Mouse (Mus musculus) neural tube, embryonic 15.5 days (tissue): ENCODE data around the gene Tbc1d22a. TPM values are rescaled to one million over a fixed set of nuclear protein-coding genes. Genes with fewer than 3 reads are reported as not detected.

Experiments used
- ATAC-seq: fragments of 200-750 bp; cut with Nextera tagmentation; 2 replicates; pipeline ENCODE4 v1.8.0; 2017; ENCODE audit warnings: mild to moderate bottlenecking, moderate TSS enrichment, moderate library complexity; ENCODE audit not compliant: low FRiP score
- H3K27ac ChIP-seq: fragments of 300-500 bp; sonication (generic); replicated peaks from 2 replicates; pipeline ENCODE4 v1.5.1; 2015; ENCODE audit warnings: mild to moderate bottlenecking, inconsistent platforms
- H3K27me3 ChIP-seq: fragments of 300-500 bp; sonication (generic); replicated peaks from 2 replicates; pipeline ENCODE4 v1.6.1; 2015; ENCODE audit warnings: inconsistent platforms
- H3K36me3 ChIP-seq: fragments of 300-500 bp; sonication (generic); 2 replicates; pipeline ENCODE4 v1.6.1; 2015; ENCODE audit warnings: inconsistent platforms
- H3K4me1 ChIP-seq: fragments of 300-500 bp; sonication (generic); 2 replicates; pipeline ENCODE4 v1.6.1; 2015; ENCODE audit warnings: inconsistent platforms
- H3K4me2 ChIP-seq: fragments of 300-500 bp; sonication (generic); 2 replicates; pipeline ENCODE4 v1.6.1; 2015; ENCODE audit warnings: inconsistent platforms, mild to moderate bottlenecking, moderate library complexity
- H3K4me3 ChIP-seq: fragments of 300-500 bp; sonication (generic); replicated peaks from 2 replicates; pipeline ENCODE4 v1.5.1; 2015; ENCODE audit warnings: mild to moderate bottlenecking, inconsistent platforms
- H3K9ac ChIP-seq: fragments of 300-500 bp; sonication (generic); replicated peaks from 2 replicates; pipeline ENCODE4 v1.6.1; 2015; ENCODE audit warnings: mild to moderate bottlenecking, inconsistent platforms
- H3K9me3 ChIP-seq: fragments of 300-500 bp; sonication (generic); replicated peaks from 2 replicates; pipeline ENCODE4 v1.6.1; 2016; ENCODE audit warnings: inconsistent platforms
- WGBS: fragments of 180-500 bp; shearing (Covaris S2); methylation state at CpG from one replicate; pipeline ENCODE4 v1.1.7; 2015; ENCODE audit warnings: mixed read lengths; 5-methylcytosine and 5-hydroxymethylcytosine counted together
- polyA plus RNA-seq: library from polyadenylated mRNA; unstranded; fragments of >200 nt; fragmentation: Nextera tagmentation; extraction: Ambion mirVana; gene quantifications from 2 replicates; pipeline ENCODE4 v1.2.1, GENCODE M21; 2015

Gene Tbc1d22a
- polyA plus RNA-seq, 1 experiment from 2014 or later: 11.0 TPM

- ATAC-seq: no peak
- Histone ChIP-seq H3K27ac (no peak overlapping the region), H3K4me3 (no peak overlapping the region), H3K27me3 (no peaks in the 10 kb centered on the region), H3K9me3 (no peaks in the 10 kb centered on the region), H3K4me2 (no peak overlapping the region), H3K4me1 (peaks cover 42% of the 10 kb centered on the region), H3K9ac (no peak overlapping the region), H3K36me3 (no peaks in the 10 kb centered on the region)
- WGBS: 74% methylated on average over 8 of the region's 8 CpGs
Observed at GRCm38 (mm10) chr15:86331501-86332245, 117.4 kb downstream of the Tbc1d22a start.

GRCm38 (mm10) chr15:86333176-86333575 lies 118.9 kb downstream of the Tbc1d22a start:
- Histone ChIP-seq H3K36me3 (no peaks in the 10 kb centered on the region), H3K27ac (no peak overlapping the region), H3K27me3 (no peaks in the 10 kb centered on the region), H3K4me2 (no peak overlapping the region), H3K9me3 (no peaks in the 10 kb centered on the region), H3K9ac (no peak overlapping the region), H3K4me3 (no peak overlapping the region), H3K4me1 (peaks cover 42% of the 10 kb centered on the region)
- no peak for ATAC-seq
- 95% methylated on average over 4 of the region's 4 CpGs for WGBS

GRCm38 (mm10) chr15:86333606-86334005 lies 119.3 kb downstream of the Tbc1d22a start:
- WGBS: 84% methylated on average over 2 of the region's 2 CpGs
- Histone ChIP-seq H3K9me3 (no peaks in the 10 kb centered on the region), H3K27ac (no peak overlapping the region), H3K4me3 (no peak overlapping the region), H3K27me3 (no peaks in the 10 kb centered on the region), H3K36me3 (no peaks in the 10 kb centered on the region), H3K4me2 (no peak overlapping the region), H3K4me1 (peaks cover 39% of the 10 kb centered on the region), H3K9ac (no peak overlapping the region)
- ATAC-seq: no peak

DNA sequence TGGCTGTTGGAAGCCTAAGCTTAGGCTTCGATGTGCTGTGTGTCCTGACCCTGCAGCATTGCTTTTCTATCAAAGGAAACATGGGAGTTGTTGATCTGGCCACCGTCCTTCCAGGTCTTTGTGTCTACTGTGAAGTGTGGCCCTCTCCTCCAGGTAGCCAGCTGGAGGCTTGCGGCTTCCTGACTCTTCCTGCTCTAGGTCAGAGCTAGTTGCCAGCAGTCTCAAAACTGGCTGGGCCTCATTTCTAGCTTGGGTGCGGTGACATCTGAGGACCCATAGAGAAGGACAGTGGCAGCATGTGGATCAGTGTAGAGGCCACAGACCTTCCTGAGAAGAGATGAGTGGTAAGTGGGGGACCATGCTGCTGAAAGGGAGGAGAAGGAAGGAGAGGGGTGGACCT lies 120.0 kb downstream of the Tbc1d22a start:
- H3K27ac ChIP-seq: no peak overlapping the region

DNA sequence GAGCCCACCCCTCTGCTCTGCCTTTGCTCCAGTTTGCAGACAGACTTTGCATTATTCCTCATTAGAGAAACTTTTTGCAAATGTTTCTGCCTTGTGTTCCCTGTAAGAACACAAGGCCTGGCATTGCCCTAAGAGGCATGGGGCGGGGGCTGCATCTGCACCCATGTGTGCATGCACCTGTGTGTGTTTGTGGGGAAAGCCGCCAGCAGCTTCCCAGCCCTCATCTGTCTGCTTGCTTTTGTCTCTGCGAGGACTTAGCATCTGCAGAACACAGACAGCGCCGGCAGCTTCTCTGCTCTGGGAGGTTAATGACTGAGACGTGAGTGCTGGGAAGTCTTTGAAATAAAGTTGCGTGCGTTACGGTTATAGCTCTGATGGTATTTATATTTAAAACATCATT lies 120.5 kb downstream of the Tbc1d22a start:
- no peaks in the 10 kb centered on the region for H3K9me3 ChIP-seq
- WGBS: 57% methylated on average over 9 of the region's 9 CpGs
- H3K27ac ChIP-seq: no peak overlapping the region
- H3K9ac ChIP-seq: no peak overlapping the region
- no peaks in the 10 kb centered on the region for H3K36me3 ChIP-seq
- H3K4me2 ChIP-seq: no peak overlapping the region
- H3K4me3 ChIP-seq: no peak overlapping the region
- ATAC-seq: no peak
- peaks cover 44% of the 10 kb centered on the region for H3K4me1 ChIP-seq
- H3K27me3 ChIP-seq: no peaks in the 10 kb centered on the region

More for the DNA sequence above, 120.0 kb downstream of the Tbc1d22a start:
- no peak for ATAC-seq
- Histone ChIP-seq H3K9ac (no peak overlapping the region), H3K4me2 (no peak overlapping the region), H3K9me3 (no peaks in the 10 kb centered on the region), H3K4me1 (peaks cover 42% of the 10 kb centered on the region), H3K27me3 (no peaks in the 10 kb centered on the region), H3K36me3 (no peaks in the 10 kb centered on the region), H3K4me3 (no peak overlapping the region)
- WGBS: 95% methylated on average over 4 of the region's 4 CpGs

DNA sequence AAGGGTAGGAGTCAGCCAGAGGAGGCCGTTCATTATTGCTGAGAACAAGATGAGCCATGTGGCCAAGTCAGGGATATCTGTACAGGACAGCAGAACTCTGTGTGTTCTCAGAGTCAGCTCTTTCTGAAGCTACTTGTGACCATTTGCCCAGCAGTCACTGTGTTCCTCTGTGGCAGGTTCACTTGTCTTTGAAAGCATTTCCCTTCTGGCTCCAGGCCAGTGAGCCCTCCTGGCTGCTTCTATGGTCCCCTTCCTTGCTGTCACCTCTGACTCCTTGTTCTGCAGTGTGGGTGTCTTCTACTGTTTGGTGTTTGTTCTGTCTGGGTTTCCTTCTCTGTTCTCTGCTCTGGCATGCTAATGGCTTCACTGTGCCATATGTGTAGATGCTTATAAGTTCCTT lies 121.5 kb downstream of the Tbc1d22a start:
- no peak for ATAC-seq
- no peak overlapping the region for H3K4me3 ChIP-seq
- H3K27me3 ChIP-seq: no peaks in the 10 kb centered on the region
- no peak overlapping the region for H3K27ac ChIP-seq
- no peak overlapping the region for H3K9ac ChIP-seq
- 79% methylated on average over 1 of the region's 1 CpGs for WGBS
- no peaks in the 10 kb centered on the region for H3K36me3 ChIP-seq
- H3K9me3 ChIP-seq: no peaks in the 10 kb centered on the region
- H3K4me2 ChIP-seq: no peak overlapping the region
- H3K4me1 ChIP-seq: peaks cover 39% of the 10 kb centered on the region

DNA sequence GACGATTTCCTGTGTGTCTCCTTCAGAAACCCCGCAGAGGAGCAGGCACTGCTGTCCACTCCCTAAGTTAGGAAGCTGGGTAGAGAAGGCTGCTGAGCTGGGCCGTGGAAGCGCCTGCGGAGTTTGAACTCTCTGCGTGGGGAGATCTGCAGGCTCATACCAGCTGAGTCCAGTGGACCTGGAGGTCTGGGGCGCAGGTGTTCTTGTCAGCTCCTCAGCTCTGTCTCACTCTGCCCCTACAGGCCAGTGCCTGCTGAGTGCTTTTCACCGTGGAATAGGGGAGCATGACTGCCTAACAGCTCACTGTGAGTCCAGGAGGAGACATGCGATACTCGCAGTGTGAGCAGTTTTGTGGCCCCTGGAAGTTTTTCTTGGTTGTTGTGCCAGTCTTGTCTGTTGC lies 123.5 kb downstream of the Tbc1d22a start:
- H3K4me1 ChIP-seq: peaks cover 29% of the 10 kb centered on the region
- no peak overlapping the region for H3K9ac ChIP-seq
- no peak overlapping the region for H3K4me3 ChIP-seq
- no peak overlapping the region for H3K27ac ChIP-seq
- WGBS: 72% methylated on average over 10 of the region's 10 CpGs
- no peaks in the 10 kb centered on the region for H3K36me3 ChIP-seq
- no peak overlapping the region for H3K4me2 ChIP-seq
- ATAC-seq: no peak
- H3K27me3 ChIP-seq: no peaks in the 10 kb centered on the region
- H3K9me3 ChIP-seq: no peaks in the 10 kb centered on the region

DNA sequence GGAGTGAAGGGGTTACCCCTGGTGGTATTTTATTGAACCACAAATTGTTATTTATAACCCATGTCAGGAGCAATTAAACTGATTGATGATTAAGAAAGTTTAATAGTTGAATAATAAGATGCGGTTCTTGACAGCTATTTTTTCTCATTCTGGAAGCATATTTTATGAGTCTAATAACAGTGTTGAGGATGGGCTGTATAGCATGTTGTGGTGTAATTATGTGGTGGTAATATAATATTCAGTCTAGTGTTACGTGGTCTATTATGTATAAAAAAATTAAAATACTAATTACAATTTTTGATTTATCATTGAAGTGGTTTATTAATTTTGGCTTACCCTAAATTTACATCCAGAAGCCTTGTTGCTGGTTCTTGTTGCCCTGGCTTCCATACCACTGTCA lies 125.5 kb downstream of the Tbc1d22a start:
- no peaks in the 10 kb centered on the region for H3K27me3 ChIP-seq
- no peak overlapping the region for H3K4me2 ChIP-seq
- H3K9ac ChIP-seq: no peak overlapping the region
- no peak overlapping the region for H3K27ac ChIP-seq
- peaks cover 36% of the 10 kb centered on the region for H3K4me1 ChIP-seq
- 30% methylated on average over 2 of the region's 2 CpGs for WGBS
- H3K36me3 ChIP-seq: no peaks in the 10 kb centered on the region
- ATAC-seq: no peak
- H3K9me3 ChIP-seq: no peaks in the 10 kb centered on the region
- H3K4me3 ChIP-seq: no peak overlapping the region

DNA sequence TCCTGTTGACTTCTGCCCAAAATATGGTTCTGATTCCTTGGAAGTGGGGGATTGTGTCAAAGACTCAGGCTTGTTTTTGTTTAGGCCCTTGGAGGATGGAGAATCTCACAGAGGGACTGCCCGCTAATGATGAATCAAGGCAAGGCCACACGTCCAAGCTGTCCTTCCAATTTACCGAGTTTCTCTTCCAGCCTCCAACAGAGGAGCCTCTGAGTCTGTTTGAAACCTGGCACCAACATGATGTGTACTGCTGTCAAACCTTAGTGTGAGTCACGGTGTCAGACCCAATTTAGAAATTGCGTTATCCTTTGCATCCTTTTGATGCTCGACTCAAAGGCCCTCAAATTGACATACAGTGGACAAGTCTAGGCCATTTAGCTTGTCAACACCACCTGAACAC lies 126.5 kb downstream of the Tbc1d22a start:
- ATAC-seq: no peak
- Histone ChIP-seq H3K36me3 (no peaks in the 10 kb centered on the region), H3K4me1 (peaks cover 37% of the 10 kb centered on the region), H3K27ac (no peak overlapping the region), H3K4me3 (no peak overlapping the region), H3K9ac (no peak overlapping the region), H3K9me3 (no peaks in the 10 kb centered on the region), H3K4me2 (no peak overlapping the region), H3K27me3 (no peaks in the 10 kb centered on the region)
- WGBS: 87% methylated on average over 6 of the region's 6 CpGs

DNA sequence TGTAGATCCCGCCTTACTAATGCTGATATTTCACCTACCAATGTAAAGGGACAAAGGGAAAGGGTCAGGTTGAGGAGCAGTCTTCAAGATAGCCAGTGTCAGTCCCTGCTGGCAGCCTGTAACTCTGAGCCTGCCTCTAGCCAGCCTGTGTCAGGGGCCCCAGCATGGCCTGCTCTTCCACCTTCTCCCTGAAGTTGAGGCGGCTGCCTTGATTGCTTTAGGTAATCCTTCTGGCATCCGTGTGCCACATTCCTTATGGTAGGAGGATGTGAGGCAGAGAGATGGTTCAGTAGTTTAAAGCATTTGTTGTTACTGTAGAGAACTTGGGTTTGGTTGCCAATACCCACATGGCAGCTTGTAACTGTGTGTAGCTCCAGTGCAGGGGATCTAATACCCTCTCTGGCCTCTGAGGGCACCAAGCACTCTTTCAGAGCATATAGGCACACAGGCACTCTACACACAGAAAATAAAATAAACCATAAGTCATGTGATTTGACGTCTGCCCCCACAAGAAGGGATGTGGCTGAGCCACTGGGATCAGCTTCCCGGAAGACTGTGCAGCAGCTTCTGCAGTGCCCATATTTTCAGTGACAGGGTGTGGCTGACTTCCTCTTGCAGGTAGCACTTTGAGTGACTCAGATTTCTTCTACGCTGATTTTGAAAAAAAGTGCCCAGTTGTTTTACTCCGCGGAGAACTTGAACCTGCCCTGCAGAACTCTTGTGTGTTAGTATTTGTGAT lies 128.5 kb downstream of the Tbc1d22a start:
- H3K4me1 ChIP-seq: peaks cover 50% of the 10 kb centered on the region
- 88% methylated on average over 8 of the region's 8 CpGs for WGBS
- no peaks in the 10 kb centered on the region for H3K36me3 ChIP-seq
- H3K9me3 ChIP-seq: no peaks in the 10 kb centered on the region
- no peak overlapping the region for H3K27ac ChIP-seq
- ATAC-seq: no peak
- H3K9ac ChIP-seq: no peak overlapping the region
- H3K4me2 ChIP-seq: no peak overlapping the region
- no peak overlapping the region for H3K4me3 ChIP-seq
- no peaks in the 10 kb centered on the region for H3K27me3 ChIP-seq

DNA sequence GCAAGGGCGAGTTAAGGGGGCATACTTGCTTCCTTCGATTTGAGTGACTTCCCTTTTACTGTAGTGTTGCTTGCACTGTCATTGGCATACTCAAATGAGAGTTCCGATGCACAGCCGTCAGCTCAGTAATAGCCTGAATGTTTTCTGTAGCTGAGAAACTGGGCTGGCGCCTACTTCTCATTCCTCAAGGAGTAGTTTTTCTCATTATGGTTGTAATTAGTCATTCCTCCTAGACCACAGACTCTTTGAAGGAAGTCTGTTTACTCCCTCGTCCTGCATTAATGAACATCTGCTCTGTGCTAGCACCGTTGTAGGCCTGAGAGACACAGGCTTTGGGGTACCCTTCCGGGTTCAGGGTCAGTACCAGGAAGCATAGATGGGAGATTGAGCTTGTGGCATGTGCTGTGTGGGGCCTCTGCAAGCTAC lies 130.7 kb downstream of the Tbc1d22a start:
- 31% methylated on average over 8 of the region's 8 CpGs for WGBS
- H3K27ac ChIP-seq: peak overlapping the region; percentile 46
- ATAC-seq: no peak

DNA sequence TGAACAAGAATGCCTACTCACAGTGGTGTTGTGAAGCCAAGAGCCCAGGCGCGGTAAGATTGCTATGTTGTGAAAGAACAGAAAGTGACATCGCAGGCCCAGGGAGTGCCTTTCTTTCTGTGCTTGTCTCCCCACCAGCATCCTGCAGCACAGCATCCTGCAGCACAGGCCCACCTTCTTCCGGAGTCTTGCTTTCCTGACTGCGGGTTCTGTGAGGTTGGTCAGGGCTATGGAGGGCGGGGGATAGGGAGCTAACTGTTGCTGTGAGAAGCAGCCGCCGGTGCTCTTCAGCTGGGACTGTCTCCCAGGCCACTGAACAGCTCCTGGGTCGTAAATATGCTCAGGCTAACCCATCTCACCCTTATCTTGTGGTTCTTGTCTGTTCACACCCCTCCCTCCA lies 131.6 kb downstream of the Tbc1d22a start:
- Histone ChIP-seq H3K27me3 (no peaks in the 10 kb centered on the region), H3K9ac (no peak overlapping the region), H3K36me3 (no peaks in the 10 kb centered on the region), H3K4me3 (no peak overlapping the region), H3K4me2 (no peak overlapping the region), H3K27ac (peak overlapping the region; percentile 64), H3K9me3 (no peaks in the 10 kb centered on the region), H3K4me1 (peaks cover 47% of the 10 kb centered on the region)
- WGBS: 55% methylated on average over 9 of the region's 9 CpGs
- no peak for ATAC-seq

More for the DNA sequence above, 130.7 kb downstream of the Tbc1d22a start:
- no peaks in the 10 kb centered on the region for H3K36me3 ChIP-seq
- no peaks in the 10 kb centered on the region for H3K27me3 ChIP-seq
- H3K4me2 ChIP-seq: no peak overlapping the region
- H3K9ac ChIP-seq: no peak overlapping the region
- no peak overlapping the region for H3K4me3 ChIP-seq
- H3K4me1 ChIP-seq: peaks cover 51% of the 10 kb centered on the region
- H3K9me3 ChIP-seq: no peaks in the 10 kb centered on the region
